Mouse (Mus musculus): ENCODE data around the gene Zdhhc19.

- TF ChIP-seq CTCF (IDR thresholded peaks at IDR 0.05; ENCODE audit: low read depth, low read length) (no peak), GATA1 (IDR thresholded peaks at IDR 0.05; ENCODE audit: borderline replicate concordance, low read length) (no peak)
Measured at GRCm38 (mm10) chr16:32519656-32520371, 23.7 kb downstream of the Zdhhc19 start.

Data from G1E (cell line).